Mouse (Mus musculus): Measurements from ENCODE around the gene Tmprss12.
"Not testable (repeated sequence)": the region's sequence is repeated elsewhere in the genome, so short reads cannot be mapped to it uniquely, and the experiment has no call there.

DNA sequence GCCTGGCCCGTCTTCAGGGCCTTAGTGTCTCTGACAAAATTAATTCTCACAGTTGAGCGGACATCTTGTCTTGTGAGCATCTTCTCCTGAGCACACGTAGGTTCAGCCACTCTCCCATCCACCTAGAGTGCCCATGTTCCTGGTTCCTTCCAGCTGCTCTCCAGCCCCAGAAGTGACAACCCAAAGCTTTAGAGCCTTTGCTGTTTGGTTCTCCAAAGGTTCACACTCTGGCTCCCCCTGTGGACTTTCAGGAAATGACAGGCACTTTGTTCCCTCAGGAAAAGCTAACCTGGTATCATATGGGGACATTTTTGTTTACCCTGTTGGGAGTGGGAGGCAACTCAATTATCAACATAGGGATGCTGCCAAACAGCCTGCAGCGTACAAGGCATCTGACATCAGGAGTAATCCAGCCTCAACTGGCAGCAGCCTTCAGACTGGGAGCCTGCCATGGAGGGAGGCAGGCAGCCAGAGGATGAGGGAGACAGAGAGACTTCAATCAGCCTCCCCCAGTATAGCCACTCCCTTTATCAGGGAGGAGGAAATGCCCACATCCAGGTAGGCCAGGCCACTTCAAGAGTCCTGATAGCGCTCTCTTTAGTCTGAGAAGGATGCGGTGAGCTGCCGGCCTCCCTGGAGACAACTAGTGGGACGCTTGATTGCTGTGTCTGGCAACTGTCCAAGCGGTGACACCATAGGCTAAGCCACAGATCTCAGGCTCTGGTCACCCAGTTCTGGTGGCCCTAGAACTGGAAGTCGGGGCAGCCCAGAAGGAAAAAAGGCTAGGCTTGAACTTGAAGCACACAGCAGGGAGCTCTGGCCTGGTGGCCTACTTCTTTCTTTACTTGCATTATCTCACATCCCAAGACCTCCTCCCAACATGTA lies 51.7 kb downstream of the Tmprss12 start:
- TF ChIP-seq CTCF (IDR thresholded peaks at IDR 0.05; ENCODE audit: low read depth, low read length); POLR2A (IDR thresholded peaks at IDR 0.05; ENCODE audit: borderline replicate concordance, low read depth, low read length): not testable (repeated sequence)

All from bone marrow macrophage, adult 2 months (primary cell).